ENCODE assay signal across 1 mouse cellular context in genomic region chr11:86757480-86758371, GRCm38 (mm10).
A peak's percentile ranks its signal among the peaks of the same experiment; 100 is the strongest.
TF ChIP-seq lines count a peak whose summit lies in the region.

Gene Cltc, minus strand, starts transcription at chr11:86757565.

TF ChIP-seq in CH12.LX, 34 proteins besides CTCF, POLR2A, EP300 and RAD21 (continued from another document):
- TF ChIP-seq ZMIZ1 (IDR thresholded peaks at IDR 0.05; ENCODE audit: low read depth, low read length) (peak; percentile 93), JUN (IDR thresholded peaks at IDR 0.05; ENCODE audit: insufficient read depth, low read depth, low read length) (peak; percentile 72), TCF12 (IDR thresholded peaks at IDR 0.05; ENCODE audit: low read depth, low read length) (peak; percentile 96), UBTF (IDR thresholded peaks at IDR 0.05; ENCODE audit: low read depth, low read length) (peak; percentile 100), ETS1 (conservative IDR thresholded peaks at IDR 0.05; ENCODE audit: low read depth, low read length) (peak; percentile 95), CHD1 (IDR thresholded peaks at IDR 0.05; ENCODE audit: low read depth, low read length) (no peak; the same call in 1 of the 2 replicates), MXI1 (IDR thresholded peaks at IDR 0.05; ENCODE audit: low read depth, low read length) (peak; percentile 92), BHLHE40 (IDR thresholded peaks at IDR 0.05; ENCODE audit: low read depth, low read length) (peak; percentile 100), MAFK (IDR thresholded peaks at IDR 0.05; ENCODE audit: insufficient replicate concordance, low read length) (peak; percentile 95), IRF4 (IDR thresholded peaks at IDR 0.05; ENCODE audit: low read depth, low read length) (peak; percentile 95), E2F4 (IDR thresholded peaks at IDR 0.05; ENCODE audit: insufficient replicate concordance, low read depth, low read length) (0 out of 2 replicates have a peak, but pooled peaks have one; percentile 51)
